Mouse (Mus musculus): ENCODE measurements around the gene Slit3.

DNA sequence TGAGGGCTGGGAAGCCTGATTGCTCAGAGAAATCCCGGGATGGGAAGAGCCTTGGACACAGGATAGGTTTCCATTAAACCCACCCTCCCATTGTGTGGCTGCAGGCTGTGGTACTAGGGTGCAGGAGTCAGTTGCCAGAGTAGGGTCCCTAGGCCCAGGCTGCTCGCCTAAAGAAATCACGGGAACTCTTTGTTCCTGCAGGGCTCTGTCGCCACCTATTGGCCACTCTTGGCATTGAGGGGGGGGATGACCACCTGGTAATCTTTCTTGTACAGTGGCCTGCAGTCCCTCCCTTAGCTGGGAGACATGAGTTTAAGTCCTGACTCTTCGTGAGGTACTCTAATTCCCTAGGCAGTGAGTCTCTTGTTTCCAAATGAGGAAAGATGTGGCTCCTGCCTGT is 572.1 kb downstream of the Slit3 start:
- TF ChIP-seq FLI1 (IDR thresholded peaks at IDR 0.05; ENCODE audit: low read length) = no peak
- TF ChIP-seq GATA1 (IDR thresholded peaks at IDR 0.05; ENCODE audit: borderline replicate concordance, low read length) = no peak
